Mouse (Mus musculus): ENCODE measurements around the gene Vps50. TPM values are rescaled to one million over a fixed set of nuclear protein-coding genes. Genes with fewer than 3 reads are reported as not detected.
"Not testable (repeated sequence)": the region's sequence is repeated elsewhere in the genome, so short reads cannot be mapped to it uniquely, and the experiment has no call there.

The Vps50 gene
- polyA plus RNA-seq, 1 experiment from 2014 or later = 33.0 TPM

DNA sequence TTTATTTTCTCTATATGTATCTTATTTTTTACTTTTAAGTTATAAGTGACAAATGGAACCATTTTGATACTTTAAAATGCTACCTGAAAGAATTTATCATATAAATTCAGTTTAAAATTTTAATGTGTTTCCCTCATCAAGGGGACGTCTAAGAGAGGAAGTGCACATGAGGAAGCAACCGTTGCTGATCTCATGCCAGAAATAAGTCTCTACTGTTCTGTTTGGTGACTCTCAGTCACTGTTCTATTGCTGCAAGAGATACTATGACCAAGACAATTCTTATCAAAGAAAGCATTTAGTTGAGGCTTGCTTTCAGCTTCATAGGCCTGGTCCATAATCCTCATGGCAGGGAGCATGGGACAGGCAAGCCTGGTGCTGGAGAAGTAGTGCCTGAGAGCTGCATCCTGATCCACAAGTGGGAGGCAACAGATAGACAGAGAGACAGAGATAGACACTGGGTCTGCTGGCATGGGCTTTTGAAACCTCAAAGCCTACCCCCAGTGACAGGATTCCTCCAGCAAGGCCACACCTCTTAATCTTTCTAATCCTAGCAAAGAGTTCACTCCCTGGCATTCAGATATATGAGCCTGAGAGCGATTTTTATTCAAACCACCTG, 92.2 kb downstream of the Vps50 start:
- 92% methylated on average over 3 of the region's 3 CpGs for WGBS
- no peak for DNase-seq (ENCODE audit: low spot score)
- H3K4me1 ChIP-seq = no peaks in the 10 kb centered on the region

DNA sequence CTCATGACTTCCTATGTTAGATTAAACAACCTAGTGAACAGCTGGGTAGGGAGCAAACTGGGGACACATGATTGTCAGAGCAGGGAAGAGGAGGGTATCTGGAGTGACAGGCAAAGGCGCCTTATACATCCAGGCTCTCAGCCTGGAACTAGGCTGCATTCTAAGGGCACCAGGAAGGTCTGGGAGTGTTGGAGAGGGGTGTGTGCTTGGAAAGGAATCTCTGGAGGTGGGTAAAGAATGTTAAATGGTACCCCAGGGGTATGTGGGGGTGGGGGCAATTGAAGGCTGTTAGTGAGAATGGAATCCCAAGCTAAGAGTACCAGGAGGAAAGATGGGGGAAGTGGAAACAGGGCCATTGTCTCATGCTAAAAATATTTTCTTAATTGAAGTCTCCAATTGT, 96.1 kb downstream of the Vps50 start:
- no peaks in the 10 kb centered on the region for H3K4me1 ChIP-seq
- WGBS = 84% methylated on average over 1 of the region's 1 CpGs
- H3K27me3 ChIP-seq (ENCODE audit: low read depth, poor library complexity, severe bottlenecking) = no peaks in the 10 kb centered on the region
- no peaks in the 10 kb centered on the region for H3K9me3 ChIP-seq (replicated peaks)
- H3K4me3 ChIP-seq = no peak overlapping the region
- H3K27ac ChIP-seq = no peak overlapping the region
- no peak for DNase-seq (ENCODE audit: low spot score)
- H3K36me3 ChIP-seq = peaks cover 15% of the 10 kb centered on the region; the same call in 1 of the 2 replicates

More for the DNA sequence above, 92.2 kb downstream of the Vps50 start:
- peaks cover 16% of the 10 kb centered on the region; the same call in 1 of the 2 replicates for H3K36me3 ChIP-seq
- H3K27me3 ChIP-seq (ENCODE audit: low read depth, poor library complexity, severe bottlenecking) = no peaks in the 10 kb centered on the region
- no peak overlapping the region for H3K4me3 ChIP-seq
- no peaks in the 10 kb centered on the region for H3K9me3 ChIP-seq (replicated peaks)
- H3K27ac ChIP-seq = no peak overlapping the region

DNA sequence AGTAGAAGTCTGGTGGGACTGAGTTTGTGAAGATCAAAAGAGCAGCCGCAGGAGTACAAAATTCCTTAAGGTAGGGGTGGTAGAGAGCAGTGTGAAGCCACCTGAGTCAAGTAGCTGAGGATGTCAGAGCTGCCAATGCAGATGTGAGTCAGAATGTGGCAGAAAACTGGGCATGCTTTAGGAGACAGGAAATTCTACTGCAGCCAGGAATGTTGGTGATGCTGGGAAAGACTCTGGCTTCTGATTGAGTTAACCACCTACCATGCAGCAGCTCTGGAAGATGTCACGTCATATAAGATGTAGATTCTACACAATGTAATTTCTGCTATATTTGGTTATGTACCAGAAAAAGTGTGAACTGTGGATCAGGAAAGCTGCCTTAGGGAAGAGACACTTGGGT, 114.6 kb downstream of the Vps50 start:
- Histone ChIP-seq H3K27ac (no peak overlapping the region), H3K27me3 (ENCODE audit: low read depth, poor library complexity, severe bottlenecking) (no peaks in the 10 kb centered on the region), H3K4me1 (no peaks in the 10 kb centered on the region), H3K4me3 (no peak overlapping the region), H3K9me3 (replicated peaks) (no peaks in the 10 kb centered on the region), H3K36me3 (no peaks in the 10 kb centered on the region)
- DNase-seq (ENCODE audit: low spot score) = no peak
- WGBS = 95% methylated on average over 2 of the region's 2 CpGs

DNA sequence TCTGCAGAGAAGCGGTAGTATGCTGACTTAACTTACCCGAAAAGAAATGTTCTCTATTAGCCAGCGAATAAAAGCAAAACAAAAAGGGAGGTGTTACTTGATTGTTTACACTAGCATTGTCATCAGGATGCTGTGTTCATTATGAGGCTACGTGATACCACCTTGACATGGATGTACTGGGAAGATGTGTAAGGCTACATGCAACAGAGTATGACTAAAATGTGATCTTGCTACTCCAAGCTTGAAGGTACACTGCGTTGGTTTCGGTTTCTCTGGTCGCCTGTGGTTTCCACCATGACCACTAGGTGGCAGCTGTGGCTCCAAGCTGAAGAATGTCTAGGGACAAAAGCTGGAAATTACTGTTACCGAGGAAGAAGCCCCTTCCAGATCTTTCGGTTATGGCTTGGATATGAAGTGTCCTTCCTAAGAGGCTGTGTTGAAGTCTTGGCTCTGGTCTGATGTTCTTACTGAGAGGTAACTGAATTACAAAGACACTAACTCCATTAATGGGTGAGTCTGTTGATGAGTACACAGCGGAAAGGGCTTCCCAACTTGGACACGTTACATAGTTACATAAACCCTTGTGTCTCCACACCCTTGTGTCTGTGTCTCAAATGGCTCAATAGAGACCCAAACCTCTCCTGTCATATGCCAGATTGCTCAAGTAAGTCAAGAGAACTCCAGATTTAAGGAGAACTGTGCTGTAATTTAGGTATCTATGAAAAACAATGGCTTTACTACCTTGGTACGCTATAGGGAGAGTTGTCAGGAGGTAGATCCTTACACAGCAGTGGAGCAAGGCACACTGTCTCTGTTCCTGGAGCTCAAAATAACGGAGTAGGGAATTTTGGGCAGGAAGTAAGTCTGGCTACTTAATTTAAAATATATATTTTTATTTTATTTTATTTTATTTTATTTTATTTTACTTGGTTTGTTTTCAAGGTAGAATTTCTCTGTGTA, 122.5 kb downstream of the Vps50 start:
- 60% methylated on average over 11 of the region's 13 CpGs for WGBS
- H3K27me3 ChIP-seq (ENCODE audit: low read depth, poor library complexity, severe bottlenecking); H3K36me3 ChIP-seq; H3K4me3 ChIP-seq; H3K4me1 ChIP-seq; H3K27ac ChIP-seq; H3K9me3 ChIP-seq (replicated peaks); DNase-seq (ENCODE audit: low spot score): not testable (repeated sequence)

Other genes starting within 250 kb of the Vps50 start
- gene Samd9l, start 98.8 kb upstream of the Vps50 start, polyA plus RNA-seq (2016; fragmentation: Nextera tagmentation; extraction: Ambion mirVana) = 0.05 and 0.11 TPM in 2 replicates
- 0.14 and 0.19 TPM in 2 replicates for gene Hepacam2, start 84 bp upstream of the Vps50 start, polyA plus RNA-seq (2016; fragmentation: Nextera tagmentation; extraction: Ambion mirVana)